Comparison of ENCODE assay signal across 18 mouse cellular contexts in the genomic region with DNA sequence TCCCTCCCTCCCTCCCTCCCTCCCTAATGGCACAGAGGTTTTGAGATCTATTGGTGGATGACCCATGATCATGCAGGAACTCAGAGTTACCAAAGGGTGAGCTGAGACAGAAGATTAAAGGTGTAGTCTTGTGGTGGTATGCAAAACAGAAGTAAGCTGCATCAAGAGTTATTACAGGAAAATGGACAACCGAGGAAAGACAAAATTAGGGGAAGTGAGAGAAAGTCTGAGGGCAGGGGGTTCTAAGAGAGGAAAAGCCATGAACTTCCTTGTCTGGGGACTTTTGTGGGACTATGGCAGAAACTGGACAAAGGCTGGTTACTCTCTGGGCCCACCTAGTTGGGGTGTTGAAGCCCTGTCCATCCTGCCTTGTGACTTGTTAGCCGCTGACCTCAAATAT. TPM values are rescaled to one million over a fixed set of nuclear protein-coding genes. Genes with fewer than 3 reads are reported as not detected.
A peak's percentile ranks its signal among the peaks of the same experiment; 100 is the strongest.
ATAC-seq lines count a peak whose summit lies in the region.
"Had no signal": no experiment of that assay in that cellular context is flagged by ENCODE, and none has a peak within 500 bp of the region (broad histone marks: within the 10 kb centered on the region; RNA-seq: fewer than 3 reads in every experiment).

No protein-coding gene starts in this region.

- peak; percentile 76 for ATAC-seq in common myeloid progenitor, adult 5-6 weeks (replicated peaks; ENCODE audit: low read depth, poor library complexity, severe bottlenecking)
- peak; percentile 76 for ATAC-seq in granulocyte monocyte progenitor cell, adult 5-6 weeks (replicated peaks; ENCODE audit: poor library complexity, severe bottlenecking)
- 0 out of 4 replicates have a peak, but pooled peaks have one; percentile 12 to 19 for ATAC-seq in hematopoietic stem cell, adult 5-6 weeks (replicated peaks in 1 of 2; ENCODE audit: insufficient read depth in 1 of 2, low FRiP score in 2 of 2, low TSS enrichment in 1 of 2, low read depth in 1 of 2, poor library complexity in 2 of 2, severe bottlenecking in 2 of 2)
- peak; percentile 57 for ATAC-seq in megakaryocyte, adult 5-6 weeks (ENCODE audit: poor library complexity, severe bottlenecking)
- ATAC-seq in megakaryocyte progenitor cell, adult 5-6 weeks (replicated peaks; ENCODE audit: poor library complexity): peak; percentile 66
- peak; percentile 41 for ATAC-seq in monocyte, adult 5-6 weeks (replicated peaks; ENCODE audit: insufficient number of reproducible peaks, low FRiP score, low TSS enrichment, poor library complexity, severe bottlenecking)

RNA-seq across cellular contexts. Expression of a gene that starts 11.0 kb away (rescaled TPM):
- not detected in 2 replicates for total RNA-seq in common myeloid progenitor, adult 5-6 weeks (2017)
- not detected in 2 replicates for total RNA-seq in granulocyte monocyte progenitor cell, adult 5-6 weeks (2014; fragmentation: Nextera tagmentation)
- total RNA-seq in granulocyte monocyte progenitor cell, adult 5-6 weeks (2017): not detected in 2 replicates
- total RNA-seq in hematopoietic stem cell, adult 5-6 weeks (2017): 0.06 TPM in 1 of 2 replicates, not detected in the other
- 0.46 TPM in 1 of 2 replicates, not detected in the other for total RNA-seq in megakaryocyte, adult 5-6 weeks (2015)
- total RNA-seq in megakaryocyte, adult 5-6 weeks (2017): not detected in 2 replicates
- 0.64 TPM in 1 of 2 replicates, not detected in the other for total RNA-seq in megakaryocyte progenitor cell, adult 5-6 weeks (2015)
- not detected in 2 replicates for total RNA-seq in megakaryocyte progenitor cell, adult 5-6 weeks (2017)
- 0.43 TPM in 1 of 3 replicates, not detected in the others for total RNA-seq in monocyte, adult 5-6 weeks (2017)
- total RNA-seq: MEL had no signal

RNA-seq across cellular contexts. Expression of a gene that starts 24.5 kb away (rescaled TPM):
- not detected in 2 replicates for total RNA-seq in common myeloid progenitor, adult 5-6 weeks (2017)
- total RNA-seq in granulocyte monocyte progenitor cell, adult 5-6 weeks (2014; fragmentation: Nextera tagmentation): not detected in 2 replicates
- not detected in 2 replicates for total RNA-seq in granulocyte monocyte progenitor cell, adult 5-6 weeks (2017)
- total RNA-seq in hematopoietic stem cell, adult 5-6 weeks (2017): not detected in 2 replicates
- total RNA-seq in megakaryocyte, adult 5-6 weeks (2015): not detected in 2 replicates
- not detected in 2 replicates for total RNA-seq in megakaryocyte, adult 5-6 weeks (2017)
- total RNA-seq in megakaryocyte progenitor cell, adult 5-6 weeks (2015): not detected in 2 replicates
- total RNA-seq in megakaryocyte progenitor cell, adult 5-6 weeks (2017): not detected in 2 replicates
- not detected in 3 replicates for total RNA-seq in monocyte, adult 5-6 weeks (2017)
- total RNA-seq: adrenal gland, adult 18-20 months; adrenal gland, adult 2 months; adrenal gland, adult 8-10 months; adrenal gland, postnatal 10 days; adrenal gland, postnatal 14 days; adrenal gland, postnatal 25 days; adrenal gland, postnatal 36 days; adrenal gland, postnatal 4 days; CH12.LX; ES-E14; G1E; MEL had no signal

RNA-seq across cellular contexts. Expression of a gene that starts 43.8 kb away (rescaled TPM):
- total RNA-seq in common myeloid progenitor, adult 5-6 weeks (2017): not detected in 2 replicates
- not detected in 2 replicates for total RNA-seq in granulocyte monocyte progenitor cell, adult 5-6 weeks (2014; fragmentation: Nextera tagmentation)
- total RNA-seq in granulocyte monocyte progenitor cell, adult 5-6 weeks (2017): not detected in 2 replicates
- not detected in 2 replicates for total RNA-seq in hematopoietic stem cell, adult 5-6 weeks (2017)
- total RNA-seq in megakaryocyte, adult 5-6 weeks (2015): not detected in 2 replicates
- total RNA-seq in megakaryocyte, adult 5-6 weeks (2017): not detected in 2 replicates
- total RNA-seq in megakaryocyte progenitor cell, adult 5-6 weeks (2015): not detected in 2 replicates
- total RNA-seq in megakaryocyte progenitor cell, adult 5-6 weeks (2017): not detected in 2 replicates
- total RNA-seq in monocyte, adult 5-6 weeks (2017): not detected in 3 replicates
- total RNA-seq: adrenal gland, adult 18-20 months; adrenal gland, adult 2 months; adrenal gland, postnatal 10 days; adrenal gland, postnatal 14 days; adrenal gland, postnatal 4 days; CH12.LX; ES-E14; G1E; MEL had no signal

Comparison
In these comparisons a context has a peak if more than half of its experiments do, and no peak if none do; other contexts are left out.
1. Peak in every context shown above with its lines: ATAC-seq.
2. ATAC-seq: peak in every context shown above with its lines; median percentile 76 in common myeloid progenitor, adult 5-6 weeks; 76 in granulocyte monocyte progenitor cell, adult 5-6 weeks; 66 in megakaryocyte progenitor cell, adult 5-6 weeks; 57 in megakaryocyte, adult 5-6 weeks; 41 in monocyte, adult 5-6 weeks; 16 in hematopoietic stem cell, adult 5-6 weeks.